Mouse (Mus musculus): ENCODE measurements around the gene Bag3. TPM values are rescaled to one million over a fixed set of nuclear protein-coding genes. Genes with fewer than 3 reads are reported as not detected.
"Not testable (repeated sequence)": the region's sequence is repeated elsewhere in the genome, so short reads cannot be mapped to it uniquely, and the experiment has no call there.

The Bag3 gene
- polyA plus RNA-seq, 3 experiments from 2014 or later: 10.3 to 12.7 (median 10.4) TPM

- ATAC-seq: no peak
These were observed 46.7 kb downstream of the Bag3 start for GRCm38 (mm10) chr7:128569987-128570656.

- not testable (repeated sequence) for ATAC-seq
These were observed 47.2 kb downstream of the Bag3 start for GRCm38 (mm10) chr7:128570657-128571056.

- no peak for ATAC-seq
These were observed 48.6 kb downstream of the Bag3 start for GRCm38 (mm10) chr7:128572030-128572429.

GRCm38 (mm10) chr7:128575211-128575610, 51.8 kb downstream of the Bag3 start:
- ATAC-seq: no peak

- ATAC-seq: no peak
These were observed 52.4 kb downstream of the Bag3 start for GRCm38 (mm10) chr7:128575794-128576193.

GRCm38 (mm10) chr7:128577607-128578006, 54.2 kb downstream of the Bag3 start:
- ATAC-seq: no peak

GRCm38 (mm10) chr7:128578199-128578945, 55.0 kb downstream of the Bag3 start:
- ATAC-seq: peak; percentile 72

- no peak for ATAC-seq
These were observed 56.0 kb downstream of the Bag3 start for GRCm38 (mm10) chr7:128579381-128579780.

- no peak for ATAC-seq
These were observed 56.9 kb downstream of the Bag3 start for GRCm38 (mm10) chr7:128580318-128580717.

GRCm38 (mm10) chr7:128581864-128582484, 58.6 kb downstream of the Bag3 start:
- ATAC-seq: no peak

- no peak for ATAC-seq
These were observed 60.0 kb downstream of the Bag3 start for GRCm38 (mm10) chr7:128583213-128583948.

- no peak for ATAC-seq
These were observed 64.0 kb downstream of the Bag3 start for GRCm38 (mm10) chr7:128587334-128587933.

GRCm38 (mm10) chr7:128591345-128592084, 68.1 kb downstream of the Bag3 start:
- ATAC-seq: no peak

- no peak for ATAC-seq
These were observed 68.9 kb downstream of the Bag3 start for GRCm38 (mm10) chr7:128592118-128592935.

GRCm38 (mm10) chr7:128592936-128593241, 69.5 kb downstream of the Bag3 start:
- no peak for ATAC-seq

- ATAC-seq: no peak
These were observed 72.9 kb downstream of the Bag3 start for GRCm38 (mm10) chr7:128596274-128596673.

Other genes with a start within 250 kb of the Bag3 start
- gene BC017158, start 225.4 kb upstream of the Bag3 start, polyA plus RNA-seq (2017; shearing (Covaris generic)): 1 to 10 TPM; 5.4 to 8.6 (median 7.3) TPM
- gene Rgs10, start 104.9 kb upstream of the Bag3 start, polyA plus RNA-seq (2017; shearing (Covaris generic)): 100 to 1,000 TPM in 2 of 3 experiments, 10 to 100 TPM in 1; 53.2 to 448 (median 275) TPM
- 10 to 100 TPM; 29.1 to 55.1 (median 33.0) TPM for gene Tial1, start 61.9 kb upstream of the Bag3 start, polyA plus RNA-seq (2017; shearing (Covaris generic))
- gene Inpp5f, start 87.7 kb downstream of the Bag3 start, polyA plus RNA-seq (2017; shearing (Covaris generic)): 10 to 100 TPM; 25.9 to 56.5 (median 44.2) TPM
- 10 to 100 TPM; 62.1 to 92.0 (median 65.6) TPM for gene Mcmbp, start 216.9 kb downstream of the Bag3 start, polyA plus RNA-seq (2017; shearing (Covaris generic))
- 10 to 100 TPM; 27.1 to 41.8 (median 35.0) TPM for gene Sec23ip, start 221.3 kb downstream of the Bag3 start, polyA plus RNA-seq (2017; shearing (Covaris generic))